10 mouse cellular contexts compared by ENCODE assay signal in genomic region chr10:108870586-108870985, GRCm38 (mm10).
"Had no signal": no experiment of that assay in that cellular context is flagged by ENCODE, and none has a peak within 500 bp of the region (broad histone marks: within the 10 kb centered on the region; RNA-seq: fewer than 3 reads in every experiment).

No protein-coding gene starts in this region.

- H3K4me3 ChIP-seq: liver, embryonic 13.5 days; midbrain, embryonic 15.5 days; neural tube, embryonic 12.5 days had no signal

- H3K4me2 ChIP-seq: liver, embryonic 13.5 days; midbrain, embryonic 15.5 days; neural tube, embryonic 12.5 days had no signal

- H3K4me1 ChIP-seq: liver, embryonic 13.5 days; neural tube, embryonic 12.5 days had no signal

- H3K9ac ChIP-seq: liver, embryonic 13.5 days; liver, postnatal 0 days; midbrain, embryonic 15.5 days; neural tube, embryonic 12.5 days had no signal

- H3K27ac ChIP-seq: liver, embryonic 13.5 days; midbrain, embryonic 15.5 days; neural tube, embryonic 12.5 days had no signal

- ATAC-seq: liver, postnatal 0 days had no signal

- H3K9me3 ChIP-seq: liver, embryonic 13.5 days; midbrain, embryonic 15.5 days; neural tube, embryonic 12.5 days had no signal

- DNase-seq: kidney, adult 8-10 months; kidney, postnatal 25 days; liver; liver, embryonic 13.5 days; liver, postnatal 0 days; lung, postnatal 36 days; right cerebral cortex, postnatal 25 days; thymus, postnatal 36 days had no signal

- H3K36me3 ChIP-seq: liver, embryonic 13.5 days; midbrain, embryonic 15.5 days; neural tube, embryonic 12.5 days had no signal

- H3K27me3 ChIP-seq: liver, embryonic 13.5 days; midbrain, embryonic 15.5 days; neural tube, embryonic 12.5 days had no signal
